Mouse (Mus musculus): Measurements from ENCODE around the gene Blcap. TPM values are rescaled to one million over a fixed set of nuclear protein-coding genes. Genes with fewer than 3 reads are reported as not detected.

Gene Blcap
- polyA plus RNA-seq, 1 experiment from 2014 or later = 36.5 TPM

- H3K9ac ChIP-seq (ENCODE audit: low read depth, low read length) = no peak overlapping the region
- 68% methylated on average over 5 of the region's 5 CpGs for WGBS (ENCODE audit: insufficient replicate concordance)
- H3K36me3 ChIP-seq (ENCODE audit: control insufficient read depth, insufficient read depth, low read length) = peaks cover 21% of the 10 kb centered on the region
- H3K9me3 ChIP-seq (replicated peaks; ENCODE audit: control insufficient read depth, low read length) = peaks cover 15% of the 10 kb centered on the region
- H3K4me3 ChIP-seq (ENCODE audit: low read depth, low read length) = no peak overlapping the region
- H3K4me1 ChIP-seq (ENCODE audit: control insufficient read depth, insufficient read depth, low read length) = peaks cover 28% of the 10 kb centered on the region
- H3K27me3 ChIP-seq (ENCODE audit: control insufficient read depth, insufficient read depth, low read length) = no peaks in the 10 kb centered on the region
- no peak overlapping the region for H3K27ac ChIP-seq (ENCODE audit: low read depth, low read length)
- ATAC-seq (replicated peaks; ENCODE audit: insufficient number of reproducible peaks, low FRiP score, low TSS enrichment) = no peak
- H3K4me2 ChIP-seq = no peak overlapping the region
Measured at GRCm38 (mm10) chr2:157556074-157556698, 14.9 kb downstream of the Blcap start.

DNA sequence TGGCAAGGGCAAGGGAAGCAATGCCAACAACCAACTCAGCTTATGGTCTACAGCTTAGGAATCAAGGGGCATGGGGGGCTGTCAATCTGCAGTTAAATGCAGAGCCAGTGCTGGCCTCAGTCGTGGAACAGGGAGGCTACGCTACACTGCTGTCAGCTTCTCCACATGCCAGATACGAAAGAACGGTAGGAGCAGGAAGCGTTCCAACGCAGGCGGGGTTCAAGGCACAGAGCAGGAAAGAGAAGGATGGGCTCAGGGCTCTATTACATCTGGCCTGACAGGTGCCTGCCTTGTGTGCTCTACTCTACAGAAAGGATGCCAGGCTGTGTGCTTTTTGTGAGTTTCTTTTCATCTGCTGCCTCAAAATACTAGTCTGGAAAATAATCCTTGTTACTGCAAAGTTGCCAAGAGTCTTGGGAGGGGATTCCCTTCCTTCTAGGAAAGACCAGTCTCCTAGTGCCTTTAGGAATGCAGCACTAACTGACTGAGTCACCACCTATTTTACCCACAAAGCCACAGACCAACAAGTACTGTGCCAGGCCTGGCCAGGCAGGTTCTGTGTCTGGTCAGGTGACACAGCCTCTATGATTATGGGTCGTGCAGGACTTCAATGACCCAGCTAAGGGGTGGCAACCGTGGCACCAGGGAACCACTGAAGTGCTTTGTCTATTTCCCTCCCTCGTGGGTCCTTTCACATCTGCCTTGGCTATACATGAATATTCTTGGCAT, 18.8 kb downstream of the Blcap start:
- H3K9ac ChIP-seq (ENCODE audit: low read depth, low read length) = no peak overlapping the region
- H3K9me3 ChIP-seq (replicated peaks; ENCODE audit: control insufficient read depth, low read length) = no peaks in the 10 kb centered on the region
- no peak for ATAC-seq (replicated peaks; ENCODE audit: insufficient number of reproducible peaks, low FRiP score, low TSS enrichment)
- no peaks in the 10 kb centered on the region for H3K27me3 ChIP-seq (ENCODE audit: control insufficient read depth, insufficient read depth, low read length)
- H3K27ac ChIP-seq (ENCODE audit: low read depth, low read length) = no peak overlapping the region
- H3K4me1 ChIP-seq (ENCODE audit: control insufficient read depth, insufficient read depth, low read length) = peaks cover 25% of the 10 kb centered on the region
- no peak overlapping the region for H3K4me3 ChIP-seq (ENCODE audit: low read depth, low read length)
- 74% methylated on average over 10 of the region's 10 CpGs for WGBS (ENCODE audit: insufficient replicate concordance)
- peaks cover 7% of the 10 kb centered on the region; the same call in 1 of the 2 replicates for H3K36me3 ChIP-seq (ENCODE audit: control insufficient read depth, insufficient read depth, low read length)
- H3K4me2 ChIP-seq = no peak overlapping the region

DNA sequence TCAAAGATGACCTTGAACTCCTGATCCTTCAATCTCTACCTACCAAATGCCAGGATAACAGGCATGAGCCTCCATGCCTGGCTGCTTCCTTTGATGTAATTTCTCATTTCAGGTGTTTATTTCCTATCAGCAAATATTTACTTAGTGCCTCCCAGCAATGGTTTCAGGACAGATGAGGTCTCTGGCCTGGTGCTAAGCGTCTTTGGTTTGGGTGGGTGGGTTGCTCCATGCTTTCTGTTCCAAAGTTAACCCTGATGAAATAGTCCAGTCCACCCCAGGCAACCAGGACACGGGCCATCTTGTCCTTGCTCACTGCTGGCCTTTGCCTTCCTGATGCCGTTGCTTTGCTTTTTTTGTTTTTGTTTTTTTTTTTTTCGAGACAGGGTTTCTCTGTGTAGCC, 20.8 kb downstream of the Blcap start:
- Histone ChIP-seq H3K36me3 (ENCODE audit: control insufficient read depth, insufficient read depth, low read length) (peaks cover 2% of the 10 kb centered on the region; the same call in 1 of the 2 replicates), H3K4me1 (ENCODE audit: control insufficient read depth, insufficient read depth, low read length) (peaks cover 19% of the 10 kb centered on the region), H3K4me2 (no peak overlapping the region), H3K4me3 (ENCODE audit: low read depth, low read length) (no peak overlapping the region), H3K27me3 (ENCODE audit: control insufficient read depth, insufficient read depth, low read length) (no peaks in the 10 kb centered on the region), H3K9me3 (replicated peaks; ENCODE audit: control insufficient read depth, low read length) (no peaks in the 10 kb centered on the region), H3K9ac (ENCODE audit: low read depth, low read length) (no peak overlapping the region), H3K27ac (ENCODE audit: low read depth, low read length) (no peak overlapping the region)
- WGBS (ENCODE audit: insufficient replicate concordance) = 82% methylated on average over 4 of the region's 4 CpGs
- no peak for ATAC-seq (replicated peaks; ENCODE audit: insufficient number of reproducible peaks, low FRiP score, low TSS enrichment)

DNA sequence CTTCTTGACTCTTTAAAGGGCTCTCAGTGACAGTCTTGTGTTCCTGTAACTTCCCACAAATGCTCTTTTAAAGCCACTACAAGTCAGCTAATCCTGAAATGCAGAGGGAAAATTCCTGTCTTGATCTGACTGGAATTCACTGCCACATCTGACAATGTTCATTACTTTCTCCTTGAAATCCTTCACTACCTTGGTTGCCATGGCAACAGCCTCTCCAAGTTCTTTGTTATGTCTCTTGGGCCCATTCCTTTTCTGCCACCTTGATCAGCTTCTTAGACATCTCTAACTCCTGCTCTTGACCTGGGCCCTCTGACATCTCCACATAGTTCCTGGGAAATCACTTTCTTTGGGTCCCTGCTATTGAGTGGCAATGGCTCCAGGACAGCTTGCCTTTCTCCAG, 24.4 kb downstream of the Blcap start:
- H3K27me3 ChIP-seq (ENCODE audit: control insufficient read depth, insufficient read depth, low read length) = no peaks in the 10 kb centered on the region
- no peak overlapping the region for H3K4me3 ChIP-seq (ENCODE audit: low read depth, low read length)
- H3K4me1 ChIP-seq (ENCODE audit: control insufficient read depth, insufficient read depth, low read length) = no peaks in the 10 kb centered on the region
- H3K9me3 ChIP-seq (replicated peaks; ENCODE audit: control insufficient read depth, low read length) = no peaks in the 10 kb centered on the region
- H3K27ac ChIP-seq (ENCODE audit: low read depth, low read length) = no peak overlapping the region
- H3K9ac ChIP-seq (ENCODE audit: low read depth, low read length) = no peak overlapping the region
- H3K4me2 ChIP-seq = no peak overlapping the region
- H3K36me3 ChIP-seq (ENCODE audit: control insufficient read depth, insufficient read depth, low read length) = peaks cover 2% of the 10 kb centered on the region; the same call in 1 of the 2 replicates
- no peak for ATAC-seq (replicated peaks; ENCODE audit: insufficient number of reproducible peaks, low FRiP score, low TSS enrichment)

DNA sequence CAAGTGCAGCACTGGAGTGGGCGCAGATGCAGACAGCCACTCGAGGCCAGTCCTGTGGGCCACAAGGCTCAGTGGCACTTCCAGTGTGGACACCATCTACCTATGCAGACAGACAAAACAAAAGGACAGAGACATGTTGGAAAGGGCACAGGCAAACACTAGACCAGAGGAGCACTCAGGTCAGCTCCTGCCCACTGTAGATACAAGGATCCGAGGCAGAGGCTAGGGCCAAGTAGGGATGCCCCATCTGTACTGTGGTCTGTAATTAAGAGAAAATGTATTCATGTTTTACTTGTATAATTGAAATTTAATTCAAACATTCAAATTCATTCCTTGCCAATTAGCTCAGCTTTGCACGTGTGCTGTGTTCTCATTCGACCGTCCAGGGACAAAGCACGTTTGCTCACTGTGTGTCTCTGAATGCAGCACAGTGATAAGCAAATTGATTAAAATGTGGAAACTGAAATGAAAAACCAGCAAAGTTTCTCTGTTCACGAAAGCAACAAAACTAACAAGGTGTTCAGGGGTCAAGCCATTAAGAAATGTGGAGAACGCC, 26.7 kb downstream of the Blcap start:
- Histone ChIP-seq H3K9ac (ENCODE audit: low read depth, low read length) (no peak overlapping the region), H3K36me3 (ENCODE audit: control insufficient read depth, insufficient read depth, low read length) (peaks cover 2% of the 10 kb centered on the region; the same call in 1 of the 2 replicates), H3K4me2 (no peak overlapping the region), H3K4me1 (ENCODE audit: control insufficient read depth, insufficient read depth, low read length) (0 out of 2 replicates have a peak, but pooled peaks cover 6% of the 10 kb centered on the region), H3K9me3 (replicated peaks; ENCODE audit: control insufficient read depth, low read length) (no peaks in the 10 kb centered on the region), H3K27ac (ENCODE audit: low read depth, low read length) (no peak overlapping the region), H3K4me3 (ENCODE audit: low read depth, low read length) (no peak overlapping the region), H3K27me3 (ENCODE audit: control insufficient read depth, insufficient read depth, low read length) (no peaks in the 10 kb centered on the region)
- ATAC-seq (replicated peaks; ENCODE audit: insufficient number of reproducible peaks, low FRiP score, low TSS enrichment) = no peak
- WGBS (ENCODE audit: insufficient replicate concordance) = 81% methylated on average over 9 of the region's 9 CpGs

DNA sequence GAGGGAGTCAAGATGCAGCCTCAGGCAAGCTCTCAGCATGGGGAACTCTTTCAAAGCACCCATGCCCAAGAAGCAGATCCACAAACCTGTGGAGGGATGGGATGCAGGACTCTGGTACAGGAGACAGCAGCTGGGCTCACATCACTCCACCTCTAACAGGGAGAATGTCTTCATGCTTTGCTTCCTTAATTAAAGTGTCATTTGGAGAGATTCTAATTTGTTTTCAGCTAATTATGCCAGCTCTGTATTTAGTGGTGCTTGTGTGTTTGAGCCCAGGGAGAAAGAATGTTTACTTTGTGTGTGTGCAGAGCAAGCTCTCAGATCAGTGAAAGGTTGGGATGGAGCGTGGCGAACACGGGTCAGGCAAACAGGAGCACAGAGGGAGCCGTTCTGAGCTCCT, 28.7 kb downstream of the Blcap start:
- ATAC-seq (replicated peaks; ENCODE audit: insufficient number of reproducible peaks, low FRiP score, low TSS enrichment) = no peak
- Histone ChIP-seq H3K27ac (ENCODE audit: low read depth, low read length) (no peak overlapping the region), H3K36me3 (ENCODE audit: control insufficient read depth, insufficient read depth, low read length) (peaks cover under 1% of the 10 kb centered on the region; the same call in 1 of the 2 replicates), H3K9ac (ENCODE audit: low read depth, low read length) (no peak overlapping the region), H3K4me3 (ENCODE audit: low read depth, low read length) (no peak overlapping the region), H3K27me3 (ENCODE audit: control insufficient read depth, insufficient read depth, low read length) (no peaks in the 10 kb centered on the region), H3K4me2 (no peak overlapping the region), H3K9me3 (replicated peaks; ENCODE audit: control insufficient read depth, low read length) (no peaks in the 10 kb centered on the region), H3K4me1 (ENCODE audit: control insufficient read depth, insufficient read depth, low read length) (0 out of 2 replicates have a peak, but pooled peaks cover 6% of the 10 kb centered on the region)
- 76% methylated on average over 4 of the region's 4 CpGs for WGBS (ENCODE audit: insufficient replicate concordance)

- no peak overlapping the region for H3K27ac ChIP-seq (ENCODE audit: low read depth, low read length)
- no peak for ATAC-seq (replicated peaks; ENCODE audit: insufficient number of reproducible peaks, low FRiP score, low TSS enrichment)
- peaks cover 8% of the 10 kb centered on the region; the same call in 1 of the 2 replicates for H3K4me1 ChIP-seq (ENCODE audit: control insufficient read depth, insufficient read depth, low read length)
- H3K9me3 ChIP-seq (replicated peaks; ENCODE audit: control insufficient read depth, low read length) = no peaks in the 10 kb centered on the region
- no peak overlapping the region for H3K4me3 ChIP-seq (ENCODE audit: low read depth, low read length)
- H3K4me2 ChIP-seq = no peak overlapping the region
- 80% methylated on average over 8 of the region's 8 CpGs for WGBS (ENCODE audit: insufficient replicate concordance)
- no peak overlapping the region for H3K9ac ChIP-seq (ENCODE audit: low read depth, low read length)
- H3K27me3 ChIP-seq (ENCODE audit: control insufficient read depth, insufficient read depth, low read length) = no peaks in the 10 kb centered on the region
- H3K36me3 ChIP-seq (ENCODE audit: control insufficient read depth, insufficient read depth, low read length) = no peaks in the 10 kb centered on the region
Measured at GRCm38 (mm10) chr2:157541631-157542030, 29.4 kb downstream of the Blcap start.

DNA sequence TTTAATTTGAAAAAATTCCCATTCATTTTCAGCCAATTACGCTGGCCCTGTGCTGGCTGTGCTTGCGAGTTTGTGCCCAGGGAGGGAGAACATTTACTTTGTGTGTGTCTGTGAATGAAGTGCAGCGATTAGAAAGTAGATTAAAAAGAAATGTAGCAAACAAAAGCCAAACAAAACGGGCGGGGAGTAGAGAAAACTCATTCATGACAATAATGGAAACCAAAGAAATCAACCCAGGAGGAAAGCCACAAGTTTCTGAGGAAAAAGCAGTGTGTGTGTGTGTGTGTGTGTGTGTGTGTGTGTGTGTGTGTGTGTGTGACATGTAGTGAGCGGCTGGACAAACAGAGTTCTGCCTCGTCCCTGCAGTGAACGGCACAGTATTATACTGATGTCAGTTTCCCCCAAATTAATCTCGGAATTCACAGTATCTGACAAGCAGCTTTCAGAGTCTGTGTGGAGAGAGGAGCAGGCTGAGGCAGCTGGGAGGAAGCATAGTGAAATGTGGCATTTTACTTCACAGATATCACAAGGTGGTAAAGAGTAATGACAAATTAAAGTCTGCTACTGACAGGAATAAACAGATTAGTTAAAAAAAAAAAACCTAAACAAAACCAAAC, 30.0 kb downstream of the Blcap start:
- no peaks in the 10 kb centered on the region for H3K27me3 ChIP-seq (ENCODE audit: control insufficient read depth, insufficient read depth, low read length)
- no peaks in the 10 kb centered on the region for H3K36me3 ChIP-seq (ENCODE audit: control insufficient read depth, insufficient read depth, low read length)
- no peak overlapping the region for H3K27ac ChIP-seq (ENCODE audit: low read depth, low read length)
- H3K4me1 ChIP-seq (ENCODE audit: control insufficient read depth, insufficient read depth, low read length) = peaks cover 8% of the 10 kb centered on the region; the same call in 1 of the 2 replicates
- no peak overlapping the region for H3K4me3 ChIP-seq (ENCODE audit: low read depth, low read length)
- WGBS (ENCODE audit: insufficient replicate concordance) = 67% methylated on average over 9 of the region's 9 CpGs
- H3K9me3 ChIP-seq (replicated peaks; ENCODE audit: control insufficient read depth, low read length) = no peaks in the 10 kb centered on the region
- H3K9ac ChIP-seq (ENCODE audit: low read depth, low read length) = no peak overlapping the region
- ATAC-seq (replicated peaks; ENCODE audit: insufficient number of reproducible peaks, low FRiP score, low TSS enrichment) = no peak
- H3K4me2 ChIP-seq = no peak overlapping the region
